Mouse (Mus musculus) layer of hippocampus, postnatal 14 days (tissue): ENCODE data around the gene Bmpr1a. TPM values are rescaled to one million over a fixed set of nuclear protein-coding genes. Genes with fewer than 3 reads are reported as not detected.
A peak's percentile ranks its signal among the peaks of the same experiment; 100 is the strongest.
"Not testable (repeated sequence)": the region's sequence is repeated elsewhere in the genome, so short reads cannot be mapped to it uniquely, and the experiment has no call there.

Experiments used
- DNase-seq, 2 experiments: peaks; one replicate each; pipeline ENCODE4 v3.0.0; 2021 to 2022; ENCODE audit warnings: low spot score in 2 of 2, mixed read lengths in 1 of 2
- total RNA-seq, 2 experiments: library from RNA; stranded (reverse); gene quantifications; 2 replicates each; pipeline ENCODE4 v1.2.3; 2021

Bmpr1a gene
- total RNA-seq, 2 experiments from 2014 or later, result 38.3 to 41.4 TPM

DNA sequence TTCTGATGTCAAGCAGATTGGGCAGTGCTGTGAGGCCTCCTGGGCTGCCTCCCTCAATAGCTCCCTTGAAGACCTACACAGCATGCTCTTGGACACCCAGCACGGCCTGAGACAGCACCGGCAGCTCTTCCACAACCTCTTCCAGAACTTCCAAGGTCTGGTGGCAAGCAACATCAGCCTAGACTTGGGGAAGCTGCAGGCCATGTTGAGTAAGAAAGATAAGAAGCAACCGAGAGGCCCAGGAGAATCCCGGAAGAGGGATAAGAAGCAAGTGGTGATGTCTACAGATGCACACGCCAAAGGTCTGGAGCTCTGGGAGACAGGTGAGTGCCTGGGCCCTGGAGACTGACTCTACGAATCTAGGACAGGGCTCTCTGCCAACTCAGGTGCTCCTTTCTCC is 103.8 kb downstream of the Bmpr1a start:
- no peak for DNase-seq

DNA sequence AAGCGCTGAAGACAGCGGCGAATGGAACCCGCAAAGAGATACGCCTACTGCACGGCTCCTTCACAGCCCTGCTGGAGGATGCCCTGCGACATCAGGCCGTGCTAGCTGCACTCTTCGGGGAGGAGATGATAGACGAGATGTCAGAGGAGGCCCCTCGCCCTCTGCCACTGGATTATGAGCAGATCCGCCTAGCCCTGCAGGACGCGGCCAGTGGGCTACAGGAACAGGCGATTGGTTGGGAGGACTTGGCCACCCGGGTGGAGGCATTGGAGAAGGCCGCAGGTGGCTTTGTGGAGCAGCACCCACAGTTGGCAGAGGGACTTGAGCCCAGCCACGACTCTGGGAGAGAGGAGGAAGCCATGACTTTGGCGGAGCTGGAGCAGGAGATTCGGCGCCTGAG is 104.2 kb downstream of the Bmpr1a start:
- DNase-seq, result no peak

DNA sequence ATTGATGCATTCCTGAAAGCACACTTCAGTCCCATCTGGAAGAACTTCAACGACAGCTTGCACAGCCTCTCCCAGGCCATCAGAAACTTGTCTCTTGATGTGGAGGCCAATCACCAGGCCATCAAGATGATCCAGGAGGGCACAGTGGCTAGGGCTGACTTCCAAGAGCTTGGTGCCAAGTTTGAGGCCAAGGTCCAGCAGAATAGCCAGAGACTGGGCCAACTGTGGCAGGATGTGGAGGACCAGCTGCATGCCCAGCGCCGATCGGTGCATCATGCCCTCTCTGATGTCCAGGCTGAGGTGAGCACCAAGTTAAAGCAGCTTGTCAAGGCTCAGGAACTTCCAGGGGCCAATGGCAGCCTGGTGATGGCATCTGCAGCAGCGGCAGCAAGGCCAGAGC is 105.3 kb downstream of the Bmpr1a start:
- DNase-seq, result no peak

DNA sequence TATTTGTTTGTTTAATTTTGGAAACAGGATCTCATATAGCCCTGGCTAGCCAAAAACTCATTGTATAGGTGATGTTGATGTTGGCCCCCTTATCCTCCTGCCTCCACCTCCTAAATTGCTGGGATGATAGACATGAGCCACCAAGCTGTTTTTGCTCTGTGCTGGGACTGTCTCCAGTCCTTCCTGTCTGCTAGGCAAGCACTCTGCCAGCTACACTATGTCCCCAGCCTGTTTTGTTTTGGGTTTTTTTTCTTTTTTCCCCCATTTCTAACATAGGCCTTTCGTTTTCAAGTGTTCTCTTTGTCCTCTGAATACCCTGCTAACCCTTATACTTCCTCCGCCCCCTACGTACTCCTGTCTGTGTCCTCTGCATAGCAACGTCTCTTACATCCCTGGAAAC is 109.8 kb downstream of the Bmpr1a start:
- peak in 1 of 2 experiments; percentile 29 for DNase-seq

DNA sequence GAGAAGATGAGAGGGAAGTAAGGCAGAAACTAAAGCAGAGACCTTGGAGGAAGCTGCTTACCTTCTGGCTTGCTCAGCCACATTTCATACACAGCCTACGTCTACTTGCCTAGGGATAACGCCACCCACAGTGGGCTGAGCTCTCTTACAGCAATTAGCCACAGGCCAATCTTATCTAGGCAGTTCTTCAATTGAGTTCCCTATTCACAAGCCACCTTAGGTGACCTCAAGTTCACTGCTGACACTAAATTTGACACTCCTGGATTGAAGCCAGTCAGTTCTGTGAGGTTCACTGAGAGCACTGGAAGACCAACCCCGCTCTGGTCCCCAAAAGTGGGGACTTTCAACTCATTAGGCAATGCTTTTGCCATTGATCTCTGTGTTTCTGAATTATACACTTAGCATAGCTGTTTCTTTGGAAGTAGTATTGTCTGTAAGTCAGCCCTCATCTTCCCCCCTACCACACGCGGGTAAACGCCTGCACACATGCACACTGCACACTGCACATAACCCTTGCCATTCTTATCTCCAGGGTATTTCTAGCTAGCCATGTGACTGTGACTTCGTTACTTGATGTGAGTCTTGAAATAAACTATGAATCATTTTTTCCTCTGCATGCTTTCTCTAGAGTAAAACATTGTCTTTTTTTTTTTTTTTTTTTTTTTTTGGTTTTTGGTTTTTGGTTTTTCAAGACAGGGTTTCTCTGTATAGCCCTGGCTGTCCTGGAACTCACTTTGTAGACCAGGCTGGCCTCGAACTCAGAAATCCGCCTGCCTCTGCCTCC is 120.0 kb downstream of the Bmpr1a start:
- no peak for DNase-seq

DNA sequence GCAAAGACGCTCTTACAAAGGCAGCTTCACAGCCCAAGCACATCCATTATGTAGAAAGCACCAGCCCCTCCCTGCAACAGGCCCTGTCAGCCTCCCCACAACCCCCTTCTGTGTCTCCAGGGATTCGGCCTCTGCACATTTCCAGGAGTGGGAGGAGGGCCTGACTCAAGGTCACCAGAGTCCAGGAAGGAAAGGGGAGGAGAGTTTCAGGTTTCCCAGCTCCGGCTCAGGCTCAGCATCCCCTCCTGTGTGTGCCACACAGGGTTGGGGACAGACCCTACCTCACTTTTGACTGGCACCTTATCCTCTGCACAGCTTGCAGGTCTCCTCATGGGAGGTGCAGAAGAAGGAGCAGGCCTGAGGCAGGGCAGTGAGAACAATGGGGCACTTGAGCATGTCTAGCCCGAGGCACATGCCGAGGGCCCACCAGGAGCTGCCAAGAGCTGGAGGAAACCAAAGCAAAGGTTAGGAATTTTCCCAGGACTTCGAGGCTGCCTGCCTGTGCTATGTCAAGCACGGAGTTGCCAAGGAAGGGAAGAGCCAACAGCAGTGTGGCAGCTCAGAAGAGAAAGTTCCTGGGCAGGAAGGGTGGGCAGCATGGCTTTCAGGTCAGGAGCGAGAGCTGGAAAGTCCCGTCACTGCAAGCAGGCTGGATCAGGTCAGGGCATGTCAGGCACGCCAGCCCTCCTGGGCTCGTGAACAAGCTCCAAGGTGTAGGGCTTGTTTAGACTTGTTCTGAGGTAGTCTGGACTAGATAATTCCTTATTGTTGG is 124.4 kb downstream of the Bmpr1a start:
- DNase-seq, result no peak

DNA sequence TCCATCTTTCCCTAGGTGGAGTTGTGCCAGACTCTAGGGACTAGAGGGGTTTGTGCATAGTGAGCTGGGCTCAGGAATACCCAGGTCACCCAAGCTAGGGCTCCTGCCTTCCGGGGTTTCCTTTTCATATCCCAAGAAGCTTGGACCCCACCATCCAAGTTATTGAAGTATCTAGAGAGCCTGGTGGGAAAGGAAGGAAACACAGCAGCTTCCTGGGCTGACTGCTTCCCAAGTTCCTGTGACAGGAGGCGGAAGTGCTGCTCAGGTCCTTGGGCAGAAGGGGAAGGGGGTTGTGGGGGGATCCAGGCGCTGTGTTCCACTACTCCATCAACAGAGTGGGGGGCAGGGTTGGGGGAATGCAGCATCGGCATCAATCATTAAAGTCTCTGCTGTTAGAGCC is 126.0 kb downstream of the Bmpr1a start:
- DNase-seq, result no peak

DNA sequence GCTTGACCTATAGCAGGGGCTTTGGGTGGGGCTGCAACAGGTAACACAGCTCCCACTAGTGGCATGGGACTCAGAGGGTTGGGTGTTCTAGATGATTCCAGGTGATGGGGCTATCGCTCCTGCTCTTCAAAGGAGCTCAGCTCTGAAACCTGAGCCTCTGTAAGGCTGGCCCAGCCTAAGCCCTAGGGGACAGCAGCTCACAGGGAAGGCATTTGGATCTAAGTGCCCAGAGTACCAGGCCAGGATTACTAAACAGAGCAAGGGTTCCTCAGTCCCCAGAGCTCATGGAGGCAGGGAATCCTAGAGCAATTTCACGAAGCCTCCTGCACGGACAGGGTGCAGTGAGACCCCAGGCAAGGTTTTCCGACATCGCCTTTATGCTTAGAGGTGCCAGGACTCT is 127.2 kb downstream of the Bmpr1a start:
- no peak for DNase-seq

DNA sequence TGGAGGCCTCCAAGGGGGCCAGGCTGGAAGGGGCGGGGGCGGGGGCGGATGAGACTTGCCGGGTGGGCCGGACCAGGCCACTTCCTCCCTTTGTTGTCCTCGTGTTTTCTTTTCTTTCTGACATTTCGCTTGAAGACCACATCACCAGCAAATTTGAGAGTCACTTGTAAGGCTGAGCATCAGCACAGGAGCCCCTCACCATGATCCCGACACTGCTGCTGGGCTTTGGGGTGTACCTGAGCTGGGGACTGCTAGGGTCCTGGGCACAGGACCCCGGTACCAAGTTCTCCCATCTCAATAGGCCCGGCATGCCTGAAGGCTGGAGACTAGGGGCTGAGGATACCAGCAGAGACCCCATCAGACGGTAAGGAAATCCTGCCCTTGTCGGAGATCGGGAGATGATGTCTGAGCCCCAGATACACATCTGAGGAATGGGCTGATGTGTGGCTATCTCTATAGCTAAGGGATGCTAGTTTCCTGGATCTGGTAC is 127.7 kb downstream of the Bmpr1a start, which contains the start of gene Mmrn2:
Gene Mmrn2 (plus strand): TSS at position 51 of the 490 bp plus-strand sequence.
- no peak for DNase-seq

DNA sequence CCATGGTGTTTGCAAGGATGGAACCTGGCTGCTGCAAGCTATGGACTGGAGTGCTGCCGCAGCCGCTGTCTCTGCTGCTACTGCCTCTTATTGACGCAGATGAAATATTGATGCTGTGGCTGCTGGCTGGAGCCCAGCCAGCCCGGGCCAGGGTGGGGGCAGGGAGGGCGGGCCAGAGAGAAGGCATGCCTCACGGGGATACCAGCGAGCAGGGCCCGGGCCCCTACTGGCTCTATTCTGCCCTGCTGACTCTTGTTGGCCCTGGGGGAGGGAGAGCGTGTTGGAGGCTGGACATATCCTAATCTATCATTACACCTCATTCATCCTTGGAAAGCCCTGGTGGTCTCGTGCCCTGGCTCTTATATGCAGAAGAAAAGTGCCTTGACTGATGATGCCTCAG is 128.6 kb downstream of the Bmpr1a start, which contains the start of gene Sncg:
Gene Sncg (minus strand): TSS at position 213 of the 400 bp plus-strand sequence.
- no peak for DNase-seq

DNA sequence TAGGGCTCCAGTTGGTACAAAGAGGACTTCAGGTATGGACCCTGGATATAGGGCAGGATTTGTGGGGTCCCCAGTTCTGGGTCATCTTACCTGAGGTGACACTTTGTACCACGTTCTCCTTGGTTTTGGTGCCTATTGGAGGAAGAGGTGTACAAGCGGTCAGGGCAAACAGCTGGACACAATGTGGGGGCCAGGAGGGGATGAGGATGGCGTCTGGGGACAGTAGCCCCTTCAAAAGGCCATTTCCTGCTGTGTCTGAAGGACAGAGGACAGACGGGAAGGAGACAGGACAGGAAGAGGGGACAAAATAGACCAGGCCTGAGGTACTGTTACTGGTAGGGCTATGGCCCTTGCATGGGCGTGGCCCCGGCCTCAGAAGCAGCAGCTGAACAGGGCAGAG is 129.6 kb downstream of the Bmpr1a start:
- no peak for DNase-seq

DNA sequence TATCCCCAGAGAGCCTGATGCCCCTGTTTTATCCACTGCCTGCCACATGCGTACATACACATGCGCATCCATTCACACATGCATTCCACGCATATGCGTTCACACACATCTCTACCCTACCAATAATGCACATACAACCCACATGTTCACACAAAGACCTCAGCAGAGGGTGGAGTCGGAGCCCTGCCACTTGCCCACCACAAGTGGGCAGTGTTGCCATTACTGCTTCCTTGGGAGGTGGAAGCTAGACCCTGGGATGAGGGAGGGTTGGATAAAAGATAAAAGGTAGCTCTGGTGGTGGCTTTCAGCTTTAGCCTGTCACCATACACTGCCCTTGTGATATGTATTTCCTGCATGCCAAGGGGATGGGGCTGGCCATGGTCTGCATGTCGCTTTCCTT is 130.5 kb downstream of the Bmpr1a start:
- DNase-seq, result peak; percentile 56 to 64

DNA sequence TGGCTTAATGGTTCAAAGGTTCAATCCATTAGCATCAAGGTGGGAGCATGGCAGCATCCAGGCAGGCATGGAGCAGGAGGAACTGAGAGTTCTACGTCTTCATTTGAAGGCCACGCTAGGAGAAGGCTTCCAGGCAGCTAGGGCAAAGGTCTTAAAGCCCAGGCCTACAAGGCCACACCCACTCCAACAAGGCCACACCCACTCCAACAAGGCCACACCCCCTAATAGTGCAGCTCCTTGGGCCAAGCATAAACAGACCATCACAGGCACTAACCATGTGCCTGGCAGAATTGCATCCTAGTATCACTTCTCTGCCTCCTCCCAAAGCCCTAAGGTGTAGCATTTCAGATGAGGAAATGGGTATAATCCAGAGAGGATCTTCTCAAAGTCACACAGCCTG is 131.4 kb downstream of the Bmpr1a start:
- no peak for DNase-seq

DNA sequence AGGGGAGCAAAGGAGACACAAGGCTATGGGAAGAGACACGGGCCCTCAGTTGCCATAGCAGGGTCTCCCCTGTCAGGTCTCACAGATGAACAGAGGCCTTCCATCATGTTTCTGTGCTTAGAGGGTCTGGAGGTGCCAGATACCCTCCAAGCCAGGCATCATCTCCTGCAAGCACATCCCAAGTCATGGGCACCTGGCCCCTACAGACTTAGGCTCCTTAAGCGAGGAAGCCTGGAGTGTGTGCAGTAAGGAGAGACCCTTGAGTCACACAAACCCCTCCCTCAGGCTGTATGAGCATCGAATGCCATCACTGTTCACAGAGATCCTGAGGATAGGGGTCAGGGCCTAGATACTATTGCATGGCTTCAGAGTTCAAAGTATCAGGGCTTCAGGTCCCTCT is 132.2 kb downstream of the Bmpr1a start:
- no peak for DNase-seq

DNA sequence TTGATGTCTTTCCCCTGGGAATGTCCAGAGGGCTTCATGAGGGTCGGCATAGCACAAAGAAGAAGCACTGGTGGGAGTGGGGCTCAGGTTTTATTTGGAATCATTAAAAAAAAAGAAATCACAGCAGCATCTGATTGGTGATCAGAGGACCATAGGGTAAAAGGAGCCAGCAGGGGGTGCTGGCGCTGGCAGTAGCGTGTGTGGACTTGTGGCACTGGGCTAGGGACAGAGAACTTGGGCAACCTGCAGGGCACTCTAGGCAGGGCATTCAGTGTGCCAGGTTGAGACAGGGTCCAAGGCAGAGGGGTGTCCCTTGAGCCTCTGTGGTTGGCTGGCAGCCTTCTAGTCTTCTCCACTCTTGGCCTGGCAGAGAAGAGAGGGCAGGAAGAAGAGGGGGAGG is 132.9 kb downstream of the Bmpr1a start:
- no peak for DNase-seq

DNA sequence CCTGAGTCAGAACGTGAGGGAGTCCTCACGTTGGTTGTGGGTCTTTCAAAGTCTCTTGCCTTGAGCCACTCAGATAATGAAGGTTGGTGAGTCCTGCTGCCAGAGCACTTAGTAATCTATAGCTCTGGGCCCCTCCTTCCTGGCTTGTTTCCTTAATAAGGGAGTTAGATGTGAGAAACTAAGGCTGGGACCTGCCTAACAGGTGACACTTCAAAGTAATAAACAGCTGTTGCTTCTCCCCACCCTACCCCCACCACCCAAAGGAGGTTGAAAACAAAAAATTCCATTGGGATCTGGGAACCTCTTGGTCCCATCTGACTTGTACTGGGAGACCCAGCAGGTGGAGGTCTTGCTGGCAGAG is 138.0 kb downstream of the Bmpr1a start:
- DNase-seq, result no peak

DNA sequence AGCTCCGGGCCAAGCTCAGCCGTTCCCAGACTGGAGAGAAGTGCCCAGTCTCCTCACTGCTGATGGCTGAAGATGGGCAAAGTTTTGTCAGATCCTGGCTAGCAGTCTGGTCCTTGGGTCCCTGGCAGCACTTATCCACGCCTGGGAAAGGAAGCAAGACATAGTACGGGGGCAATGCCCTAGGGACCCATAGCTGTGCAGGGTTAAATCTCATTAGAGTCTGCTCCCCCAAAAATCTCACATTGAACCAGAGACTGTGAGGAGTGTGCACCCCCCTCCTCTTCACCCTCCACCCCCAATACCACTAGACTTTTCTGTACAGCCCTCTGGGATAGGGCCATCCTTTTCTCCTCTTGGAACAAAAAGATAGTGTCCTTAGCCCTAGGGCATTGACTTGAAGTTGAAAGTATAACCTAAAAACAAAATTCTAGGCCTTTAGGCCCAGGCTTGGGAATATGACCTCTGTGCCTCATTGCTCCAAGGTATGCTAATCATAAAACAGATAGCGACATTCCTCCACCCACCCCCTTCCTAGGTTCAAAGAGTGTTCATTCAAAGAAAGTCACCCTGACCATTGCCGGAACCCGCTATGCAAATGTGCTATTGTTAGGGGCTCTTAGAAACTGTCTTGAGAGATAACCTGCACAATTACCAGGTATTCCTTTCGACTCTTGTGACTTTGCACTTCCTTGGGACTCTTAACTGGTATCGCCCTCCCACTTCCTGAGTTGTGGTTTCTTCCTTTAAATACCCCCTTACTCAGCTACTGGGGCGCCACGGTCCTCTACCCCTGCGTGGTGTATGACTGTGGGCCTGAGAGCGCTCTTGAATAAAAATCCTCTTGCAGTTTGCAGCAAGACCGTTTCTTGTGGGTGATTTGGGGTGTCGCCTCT is 138.6 kb downstream of the Bmpr1a start:
- not testable (repeated sequence) for DNase-seq

DNA sequence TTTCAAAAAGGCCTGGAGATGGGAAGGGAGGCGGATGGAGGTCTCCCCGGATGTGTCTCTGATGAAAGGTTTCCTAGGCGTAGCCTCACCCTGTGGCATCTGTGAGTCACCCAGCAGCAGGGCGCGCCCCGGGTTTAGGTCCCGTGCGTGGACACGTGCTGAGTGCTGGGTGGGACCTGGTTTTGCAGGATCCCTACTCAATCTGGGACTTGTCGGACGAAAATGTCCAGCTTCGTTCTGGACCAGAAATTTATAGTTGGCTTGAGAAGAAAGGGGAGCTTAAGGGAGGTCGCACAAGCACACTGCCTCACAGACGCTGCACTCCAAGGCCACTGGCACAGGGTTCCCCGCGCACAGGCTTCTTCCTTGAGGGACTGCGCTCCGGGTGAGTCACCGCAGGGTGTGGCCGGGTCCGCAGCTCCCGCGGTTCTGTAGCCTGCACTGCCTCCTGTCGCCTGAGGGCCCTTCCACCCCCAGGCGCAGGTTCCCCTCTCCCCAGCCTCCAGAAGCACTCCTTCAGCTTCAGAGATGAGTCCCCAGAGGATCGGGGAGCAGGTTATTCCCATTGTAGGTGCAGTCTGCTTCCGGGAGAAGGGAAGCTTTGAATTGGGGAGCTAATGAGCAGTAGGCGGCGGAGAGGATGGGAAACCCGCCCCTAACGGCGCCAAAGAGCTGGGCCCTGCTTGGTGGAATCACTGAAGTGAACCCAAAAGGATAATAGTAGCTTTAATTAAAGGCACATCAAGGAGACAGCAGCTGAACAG is 139.5 kb downstream of the Bmpr1a start:
- DNase-seq, result peak; percentile 22 to 33

DNA sequence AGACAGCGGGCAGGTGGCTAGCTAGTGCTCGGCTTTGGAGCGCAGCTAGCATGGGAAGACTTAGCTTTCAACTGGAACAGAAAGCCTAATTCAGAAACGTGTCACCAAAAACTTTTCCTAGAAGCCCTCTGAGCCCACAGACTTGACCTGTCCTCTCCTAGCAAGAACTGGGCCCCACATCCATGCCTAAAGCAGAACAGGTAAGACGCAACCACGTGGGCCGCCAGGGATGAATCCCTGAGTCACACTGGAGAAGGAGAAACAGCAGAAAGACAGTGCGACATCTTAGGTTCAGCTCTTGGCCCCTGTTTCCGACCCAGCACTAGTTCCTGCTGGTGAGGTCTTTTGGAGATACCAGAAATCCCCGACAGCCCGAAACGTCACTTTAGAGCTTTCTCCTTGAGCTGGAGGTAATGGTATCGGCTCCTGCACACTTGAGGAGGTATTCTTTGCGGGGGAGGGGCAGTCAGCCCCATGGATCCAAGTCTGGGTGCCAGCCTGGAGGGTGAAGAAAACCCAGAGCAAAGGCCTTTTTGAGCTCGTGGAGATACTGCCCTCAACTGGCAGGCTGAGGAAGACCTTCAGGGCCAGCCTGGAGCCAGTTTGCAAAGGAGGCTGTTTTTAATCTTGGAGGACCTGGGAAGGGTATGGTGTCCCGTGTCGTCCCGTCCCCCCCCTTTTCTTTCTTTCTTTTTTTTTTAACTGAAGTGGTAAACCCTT is 140.3 kb downstream of the Bmpr1a start:
- peak; percentile 62 to 72 for DNase-seq

DNA sequence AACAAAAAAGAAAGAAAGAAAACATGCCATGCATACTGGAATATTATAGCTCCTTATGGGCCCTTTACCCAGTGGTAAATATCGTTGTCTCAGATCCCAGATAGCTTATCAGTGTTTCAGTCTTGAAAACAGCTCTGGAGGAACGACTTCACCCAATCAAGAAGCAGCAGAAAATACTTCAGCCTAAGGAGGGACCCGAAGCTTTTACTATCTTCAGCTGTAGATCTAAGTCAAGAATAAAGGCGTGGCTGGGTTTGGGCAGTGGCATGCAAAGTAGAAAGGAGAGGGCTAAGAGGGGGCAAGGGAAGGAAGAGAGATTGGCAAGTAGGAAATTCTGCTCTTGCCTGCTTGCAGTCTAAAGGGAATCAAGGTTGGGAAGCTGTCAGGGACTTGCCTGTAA is 141.0 kb downstream of the Bmpr1a start:
- DNase-seq, result no peak
